Comparison of ENCODE assay signal across 26 mouse cellular contexts in the genomic region with DNA sequence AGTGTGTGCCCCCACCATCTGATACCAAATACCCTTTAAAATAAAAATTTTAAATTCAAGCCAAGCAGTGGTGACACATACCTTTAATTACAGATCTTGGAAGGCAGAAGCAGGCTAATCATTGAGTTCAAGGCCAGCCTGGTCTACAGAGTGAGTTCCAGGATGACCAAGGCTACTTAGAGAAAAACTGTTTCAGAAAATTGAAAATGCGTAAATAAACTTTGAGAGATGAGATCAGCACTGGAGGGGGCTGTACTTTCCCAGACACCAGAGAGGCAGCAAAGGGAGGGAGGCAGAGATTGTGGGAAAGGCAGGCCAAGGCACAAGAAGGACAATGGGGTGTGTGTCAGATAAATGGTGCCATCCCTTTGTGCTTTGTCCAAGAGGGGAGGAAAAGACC. TPM values are rescaled to one million over a fixed set of nuclear protein-coding genes. Genes with fewer than 3 reads are reported as not detected.
"Had no signal": no experiment of that assay in that cellular context is flagged by ENCODE, and none has a peak within 500 bp of the region (broad histone marks: within the 10 kb centered on the region; RNA-seq: fewer than 3 reads in every experiment).

No protein-coding gene starts in this region.

- H3K4me3 ChIP-seq: midbrain, embryonic 10.5 days; midbrain, embryonic 12.5 days; myocyte; neural tube, embryonic 13.5 days; neural tube, embryonic 15.5 days had no signal

- H3K36me3 ChIP-seq: midbrain, embryonic 10.5 days; midbrain, embryonic 12.5 days; neural tube, embryonic 13.5 days; neural tube, embryonic 15.5 days had no signal

- H3K27ac ChIP-seq: midbrain, embryonic 10.5 days; midbrain, embryonic 12.5 days; neural tube, embryonic 13.5 days; neural tube, embryonic 15.5 days had no signal

- H3K27me3 ChIP-seq: midbrain, embryonic 12.5 days; neural tube, embryonic 13.5 days; neural tube, embryonic 15.5 days had no signal

- H3K4me1 ChIP-seq: midbrain, embryonic 10.5 days; midbrain, embryonic 12.5 days; neural tube, embryonic 13.5 days; neural tube, embryonic 15.5 days had no signal

- DNase-seq: lung, adult 18-20 months; lung, embryonic 14.5 days; lung, postnatal 10 days; lung, postnatal 4 days; midbrain, embryonic 14.5 days; retina, postnatal 1 day; right cerebral cortex, adult 18-20 months; right cerebral cortex, postnatal 25 days; right cerebral cortex, postnatal 4 days; spleen, adult 18-20 months; thymus, adult 18-20 months; thymus, postnatal 14 days; thymus, postnatal 36 days had no signal

RNA-seq across cellular contexts. Expression of a gene that starts 20.2 kb away (rescaled TPM):
- total RNA-seq: megakaryocyte, adult 5-6 weeks; megakaryocyte-erythroid progenitor cell, adult 5-6 weeks had no signal
- polyA plus RNA-seq: lung, embryonic 14.5 days; lung, embryonic 16.5 days; midbrain, embryonic 10.5 days; midbrain, embryonic 12.5 days; midbrain, embryonic 14.5 days; midbrain, embryonic 16.5 days; myocyte; neural tube, embryonic 11.5 days; neural tube, embryonic 13.5 days; neural tube, embryonic 15.5 days; stomach, embryonic 14.5 days; stomach, embryonic 16.5 days had no signal

RNA-seq across cellular contexts. Expression of a gene that starts 20.7 kb away (rescaled TPM):
- total RNA-seq: megakaryocyte, adult 5-6 weeks; megakaryocyte-erythroid progenitor cell, adult 5-6 weeks had no signal
- polyA plus RNA-seq: midbrain, embryonic 14.5 days; neural tube, embryonic 11.5 days; neural tube, embryonic 13.5 days; neural tube, embryonic 15.5 days; stomach, embryonic 14.5 days had no signal

RNA-seq across cellular contexts. Expression of a gene that starts 58.0 kb away (rescaled TPM):
- total RNA-seq: megakaryocyte, adult 5-6 weeks; megakaryocyte-erythroid progenitor cell, adult 5-6 weeks had no signal
- polyA plus RNA-seq: midbrain, embryonic 10.5 days; midbrain, embryonic 12.5 days; midbrain, embryonic 14.5 days; midbrain, embryonic 16.5 days; myocyte; neural tube, embryonic 11.5 days; neural tube, embryonic 15.5 days; small intestine, adult 2 months had no signal
